Mouse (Mus musculus): ENCODE data around the gene Gm20388. TPM values are rescaled to one million over a fixed set of nuclear protein-coding genes. Genes with fewer than 3 reads are reported as not detected.

Gene Gm20388
- polyA plus RNA-seq, 1 experiment from 2014 or later = 8.3 TPM

GRCm38 (mm10) chr8:120276051-120276890, 365.6 kb downstream of the Gm20388 start:
- ATAC-seq (replicated peaks; ENCODE audit: low FRiP score, low TSS enrichment, low read depth) (peak; percentile 88), DNase-seq (ENCODE audit: low spot score) (peak; percentile 92)
- Histone ChIP-seq H3K4me3 (ENCODE audit: low read depth, low read length) (peak overlapping the region; percentile 33), H3K36me3 (ENCODE audit: control insufficient read depth, insufficient read depth, low read length) (no peaks in the 10 kb centered on the region), H3K27ac (ENCODE audit: low read depth) (peak overlapping the region; percentile 88), H3K4me2 (ENCODE audit: low read length) (peak overlapping the region; percentile 72), H3K9ac (ENCODE audit: low read length) (peak overlapping the region; percentile 42), H3K27me3 (replicated peaks; ENCODE audit: control insufficient read depth, insufficient read depth, low read length) (no peaks in the 10 kb centered on the region), H3K4me1 (replicated peaks; ENCODE audit: control insufficient read depth, insufficient read depth, low read length) (peaks cover 45% of the 10 kb centered on the region), H3K9me3 (ENCODE audit: control insufficient read depth, low read length) (no peaks in the 10 kb centered on the region)
- WGBS = under 1% methylated on average over 49 of the region's 49 CpGs

GRCm38 (mm10) chr8:120276891-120277426, 366.3 kb downstream of the Gm20388 start:
- Histone ChIP-seq H3K27ac (ENCODE audit: low read depth) (peak overlapping the region; percentile 88), H3K27me3 (replicated peaks; ENCODE audit: control insufficient read depth, insufficient read depth, low read length) (no peaks in the 10 kb centered on the region), H3K4me1 (replicated peaks; ENCODE audit: control insufficient read depth, insufficient read depth, low read length) (peaks cover 48% of the 10 kb centered on the region), H3K4me2 (ENCODE audit: low read length) (peak overlapping the region; percentile 72), H3K36me3 (ENCODE audit: control insufficient read depth, insufficient read depth, low read length) (no peaks in the 10 kb centered on the region), H3K9ac (ENCODE audit: low read length) (peak overlapping the region; percentile 42), H3K4me3 (ENCODE audit: low read depth, low read length) (peak overlapping the region; percentile 33), H3K9me3 (ENCODE audit: control insufficient read depth, low read length) (no peaks in the 10 kb centered on the region)
- WGBS = 9% methylated on average over 16 of the region's 16 CpGs
- DNase-seq (ENCODE audit: low spot score) (peak; percentile 78), ATAC-seq (replicated peaks; ENCODE audit: low FRiP score, low TSS enrichment, low read depth) (peak; percentile 9)

GRCm38 (mm10) chr8:120278009-120278408, 367.4 kb downstream of the Gm20388 start:
- Histone ChIP-seq H3K4me2 (ENCODE audit: low read length) (no peak overlapping the region), H3K9ac (ENCODE audit: low read length) (no peak overlapping the region)

GRCm38 (mm10) chr8:120279418-120279817, 368.8 kb downstream of the Gm20388 start:
- DNase-seq (ENCODE audit: low spot score) = no peak
- H3K9me3 ChIP-seq (ENCODE audit: control insufficient read depth, low read length) = no peaks in the 10 kb centered on the region
- WGBS = 71% methylated on average over 8 of the region's 8 CpGs
- no peak overlapping the region for H3K4me3 ChIP-seq (ENCODE audit: low read depth, low read length)
- H3K27me3 ChIP-seq (replicated peaks; ENCODE audit: control insufficient read depth, insufficient read depth, low read length) = no peaks in the 10 kb centered on the region
- no peak for ATAC-seq (replicated peaks; ENCODE audit: low FRiP score, low TSS enrichment, low read depth)
- no peaks in the 10 kb centered on the region for H3K36me3 ChIP-seq (ENCODE audit: control insufficient read depth, insufficient read depth, low read length)
- no peak overlapping the region for H3K9ac ChIP-seq (ENCODE audit: low read length)
- peaks cover 69% of the 10 kb centered on the region for H3K4me1 ChIP-seq (replicated peaks; ENCODE audit: control insufficient read depth, insufficient read depth, low read length)
- H3K27ac ChIP-seq (ENCODE audit: low read depth) = 0 out of 2 replicates have a peak overlapping the region, but pooled peaks have one; percentile 54
- H3K4me2 ChIP-seq (ENCODE audit: low read length) = no peak overlapping the region

More at GRCm38 (mm10) chr8:120278009-120278408, 367.4 kb downstream of the Gm20388 start:
- WGBS = 58% methylated on average over 14 of the region's 14 CpGs
- no peaks in the 10 kb centered on the region for H3K27me3 ChIP-seq (replicated peaks; ENCODE audit: control insufficient read depth, insufficient read depth, low read length)
- peaks cover 57% of the 10 kb centered on the region for H3K4me1 ChIP-seq (replicated peaks; ENCODE audit: control insufficient read depth, insufficient read depth, low read length)
- H3K4me3 ChIP-seq (ENCODE audit: low read depth, low read length) = no peak overlapping the region
- DNase-seq (ENCODE audit: low spot score) (no peak), ATAC-seq (replicated peaks; ENCODE audit: low FRiP score, low TSS enrichment, low read depth) (no peak)
- H3K9me3 ChIP-seq (ENCODE audit: control insufficient read depth, low read length) = no peaks in the 10 kb centered on the region
- peak overlapping the region; percentile 88 for H3K27ac ChIP-seq (ENCODE audit: low read depth)
- H3K36me3 ChIP-seq (ENCODE audit: control insufficient read depth, insufficient read depth, low read length) = no peaks in the 10 kb centered on the region

- Histone ChIP-seq H3K36me3 (ENCODE audit: control insufficient read depth, insufficient read depth, low read length) (no peaks in the 10 kb centered on the region), H3K27ac (ENCODE audit: low read depth) (no peak overlapping the region), H3K27me3 (replicated peaks; ENCODE audit: control insufficient read depth, insufficient read depth, low read length) (no peaks in the 10 kb centered on the region), H3K9ac (ENCODE audit: low read length) (no peak overlapping the region), H3K4me1 (replicated peaks; ENCODE audit: control insufficient read depth, insufficient read depth, low read length) (peaks cover 63% of the 10 kb centered on the region), H3K4me2 (ENCODE audit: low read length) (no peak overlapping the region), H3K4me3 (ENCODE audit: low read depth, low read length) (no peak overlapping the region), H3K9me3 (ENCODE audit: control insufficient read depth, low read length) (no peaks in the 10 kb centered on the region)
- 17% methylated on average over 4 of the region's 4 CpGs for WGBS
- peak; percentile 88 for DNase-seq (ENCODE audit: low spot score)
- no peak for ATAC-seq (replicated peaks; ENCODE audit: low FRiP score, low TSS enrichment, low read depth)
Observed at GRCm38 (mm10) chr8:120281487-120281886, 370.8 kb downstream of the Gm20388 start.

GRCm38 (mm10) chr8:120282465-120282864, 371.8 kb downstream of the Gm20388 start:
- H3K9me3 ChIP-seq (ENCODE audit: control insufficient read depth, low read length) = no peaks in the 10 kb centered on the region
- no peak overlapping the region for H3K9ac ChIP-seq (ENCODE audit: low read length)
- ATAC-seq (replicated peaks; ENCODE audit: low FRiP score, low TSS enrichment, low read depth) (no peak), DNase-seq (ENCODE audit: low spot score) (no peak)
- H3K27ac ChIP-seq (ENCODE audit: low read depth) = peak overlapping the region; percentile 43
- WGBS = 46% methylated on average over 5 of the region's 5 CpGs
- no peaks in the 10 kb centered on the region for H3K27me3 ChIP-seq (replicated peaks; ENCODE audit: control insufficient read depth, insufficient read depth, low read length)
- H3K36me3 ChIP-seq (ENCODE audit: control insufficient read depth, insufficient read depth, low read length) = no peaks in the 10 kb centered on the region
- peaks cover 54% of the 10 kb centered on the region for H3K4me1 ChIP-seq (replicated peaks; ENCODE audit: control insufficient read depth, insufficient read depth, low read length)
- H3K4me3 ChIP-seq (ENCODE audit: low read depth, low read length) = no peak overlapping the region
- no peak overlapping the region for H3K4me2 ChIP-seq (ENCODE audit: low read length)

- Histone ChIP-seq H3K4me2 (ENCODE audit: low read length) (no peak overlapping the region), H3K27ac (ENCODE audit: low read depth) (peak overlapping the region; percentile 47), H3K4me3 (ENCODE audit: low read depth, low read length) (no peak overlapping the region), H3K36me3 (ENCODE audit: control insufficient read depth, insufficient read depth, low read length) (no peaks in the 10 kb centered on the region), H3K27me3 (replicated peaks; ENCODE audit: control insufficient read depth, insufficient read depth, low read length) (no peaks in the 10 kb centered on the region), H3K4me1 (replicated peaks; ENCODE audit: control insufficient read depth, insufficient read depth, low read length) (peaks cover 50% of the 10 kb centered on the region), H3K9ac (ENCODE audit: low read length) (peak overlapping the region; percentile 14; the same call in 1 of the 2 replicates), H3K9me3 (ENCODE audit: control insufficient read depth, low read length) (no peaks in the 10 kb centered on the region)
- DNase-seq (ENCODE audit: low spot score) (no peak), ATAC-seq (replicated peaks; ENCODE audit: low FRiP score, low TSS enrichment, low read depth) (no peak)
- 28% methylated on average over 9 of the region's 9 CpGs for WGBS
Observed at GRCm38 (mm10) chr8:120284265-120284664, 373.6 kb downstream of the Gm20388 start.

GRCm38 (mm10) chr8:120285033-120285432, 374.4 kb downstream of the Gm20388 start:
- DNase-seq (ENCODE audit: low spot score) (no peak), ATAC-seq (replicated peaks; ENCODE audit: low FRiP score, low TSS enrichment, low read depth) (no peak)
- H3K27ac ChIP-seq (ENCODE audit: low read depth) = peak overlapping the region; percentile 47
- no peaks in the 10 kb centered on the region for H3K27me3 ChIP-seq (replicated peaks; ENCODE audit: control insufficient read depth, insufficient read depth, low read length)
- peaks cover 55% of the 10 kb centered on the region for H3K4me1 ChIP-seq (replicated peaks; ENCODE audit: control insufficient read depth, insufficient read depth, low read length)
- no peak overlapping the region for H3K9ac ChIP-seq (ENCODE audit: low read length)
- no peaks in the 10 kb centered on the region for H3K36me3 ChIP-seq (ENCODE audit: control insufficient read depth, insufficient read depth, low read length)
- H3K4me3 ChIP-seq (ENCODE audit: low read depth, low read length) = no peak overlapping the region
- H3K9me3 ChIP-seq (ENCODE audit: control insufficient read depth, low read length) = no peaks in the 10 kb centered on the region
- 0 out of 2 replicates have a peak overlapping the region, but pooled peaks have one; percentile 1 for H3K4me2 ChIP-seq (ENCODE audit: low read length)
- WGBS = 21% methylated on average over 3 of the region's 3 CpGs
